Mouse (Mus musculus) kidney, postnatal 0 days (tissue): ENCODE data around the gene Bst2. TPM values are rescaled to one million over a fixed set of nuclear protein-coding genes. Genes with fewer than 3 reads are reported as not detected.

ENCODE experiments used
- ATAC-seq: fragments of 200-750 bp; cut with Nextera tagmentation; replicated peaks from 2 replicates; pipeline ENCODE4 v1.8.0; 2017; ENCODE audit warnings: low read depth, moderate number of reproducible peaks, moderate TSS enrichment, moderate library complexity; ENCODE audit not compliant: low FRiP score
- DNase-seq: peaks from one replicate; pipeline ENCODE4 v3.0.0-alpha.2; 2016; ENCODE audit warnings: low spot score
- H3K27ac ChIP-seq: fragments of 300-500 bp; sonication (generic); 2 replicates; pipeline ENCODE4 v1.5.1; 2014; ENCODE audit warnings: mild to moderate bottlenecking
- H3K27me3 ChIP-seq: fragments of 300-500 bp; sonication (generic); 2 replicates; pipeline ENCODE4 v1.6.1; 2014; ENCODE audit warnings: low read length, mixed read lengths; ENCODE audit not compliant: insufficient read depth
- H3K36me3 ChIP-seq: fragments of 300-500 bp; sonication (generic); 2 replicates; pipeline ENCODE4 v1.6.1; 2014; ENCODE audit warnings: low read length, mixed read lengths; ENCODE audit not compliant: insufficient read depth
- H3K4me1 ChIP-seq: fragments of 300-500 bp; sonication (generic); replicated peaks from 2 replicates; pipeline ENCODE4 v1.6.1; 2014; ENCODE audit warnings: antibody characterized with exemption, low read length, mixed read lengths; ENCODE audit not compliant: insufficient read depth
- H3K4me2 ChIP-seq: fragments of 300-500 bp; sonication (generic); 2 replicates; pipeline ENCODE4 v1.6.1; 2014; ENCODE audit warnings: mild to moderate bottlenecking, low read length, moderate library complexity, mixed read lengths
- H3K4me3 ChIP-seq: fragments of 300-500 bp; sonication (generic); replicated peaks from 2 replicates; pipeline ENCODE4 v1.5.1; 2014; ENCODE audit warnings: low read depth, low read length
- H3K9ac ChIP-seq: fragments of 300-500 bp; sonication (generic); 2 replicates; pipeline ENCODE4 v1.6.1; 2014; ENCODE audit warnings: low read depth, low read length
- H3K9me3 ChIP-seq: fragments of 300-500 bp; sonication (generic); replicated peaks from 2 replicates; pipeline ENCODE4 v1.6.1; 2016; ENCODE audit warnings: low read length, inconsistent platforms, mixed read lengths
- CTCF ChIP-seq: IDR thresholded peaks from 2 replicates; pipeline ENCODE4 v1.5.1; 2016; ENCODE audit warnings: antibody characterized with exemption, low read depth, mild to moderate bottlenecking, moderate library complexity
- WGBS: fragments of 180-500 bp; shearing (Covaris S2); extraction: QIAGEN DNeasy Blood & Tissue Kit; methylation state at CpG from one replicate; pipeline ENCODE4 v1.1.7; 2014; 5-methylcytosine and 5-hydroxymethylcytosine counted together
- polyA plus RNA-seq: library from polyadenylated mRNA; unstranded; fragments of >200 nt; fragmentation: Nextera tagmentation; extraction: Ambion mirVana; gene quantifications from 2 replicates; pipeline ENCODE4 v1.2.1, GENCODE M21; 2015

Bst2 gene
- polyA plus RNA-seq, 1 experiment from 2014 or later: 124 TPM

GRCm38 (mm10) chr8:71561401-71561800, 24.1 kb upstream of the Bst2 start:
- WGBS: 4% methylated on average over 15 of the region's 15 CpGs
- Histone ChIP-seq H3K27ac (no peak overlapping the region), H3K4me1 (peaks cover 4% of the 10 kb centered on the region; the same call in 1 of the 2 replicates), H3K4me3 (no peak overlapping the region), H3K4me2 (no peak overlapping the region), H3K36me3 (no peaks in the 10 kb centered on the region), H3K27me3 (peaks cover 12% of the 10 kb centered on the region; the same call in 1 of the 2 replicates), H3K9ac (no peak overlapping the region), H3K9me3 (no peaks in the 10 kb centered on the region)
- TF ChIP-seq CTCF: peak; percentile 98
- peak; percentile 14; the same call in 1 of the 2 replicates for ATAC-seq
- peak; percentile 89 for DNase-seq

- no peak overlapping the region for H3K4me3 ChIP-seq
- H3K9me3 ChIP-seq: no peaks in the 10 kb centered on the region
- ATAC-seq (no peak), DNase-seq (no peak)
- H3K36me3 ChIP-seq: no peaks in the 10 kb centered on the region
- TF ChIP-seq CTCF: no peak
- H3K9ac ChIP-seq: no peak overlapping the region
- peaks cover 12% of the 10 kb centered on the region; the same call in 1 of the 2 replicates for H3K27me3 ChIP-seq
- no peak overlapping the region for H3K4me2 ChIP-seq
- no peak overlapping the region for H3K27ac ChIP-seq
- WGBS: 87% methylated on average over 5 of the region's 5 CpGs
- peaks cover 4% of the 10 kb centered on the region; the same call in 1 of the 2 replicates for H3K4me1 ChIP-seq
Observed at GRCm38 (mm10) chr8:71560765-71561164, 23.5 kb upstream of the Bst2 start.

GRCm38 (mm10) chr8:71560071-71560470, 22.8 kb upstream of the Bst2 start:
- 73% methylated on average over 3 of the region's 3 CpGs for WGBS
- H3K27me3 ChIP-seq: peaks cover 12% of the 10 kb centered on the region; the same call in 1 of the 2 replicates
- no peak overlapping the region for H3K4me2 ChIP-seq
- no peak for ATAC-seq
- peaks cover 4% of the 10 kb centered on the region; the same call in 1 of the 2 replicates for H3K4me1 ChIP-seq
- H3K9ac ChIP-seq: no peak overlapping the region
- no peak for DNase-seq
- no peaks in the 10 kb centered on the region for H3K36me3 ChIP-seq
- H3K9me3 ChIP-seq: no peaks in the 10 kb centered on the region
- no peak for TF ChIP-seq CTCF
- H3K4me3 ChIP-seq: no peak overlapping the region
- H3K27ac ChIP-seq: no peak overlapping the region

GRCm38 (mm10) chr8:71558958-71559690, 21.9 kb upstream of the Bst2 start:
- H3K4me1 ChIP-seq: peaks cover 4% of the 10 kb centered on the region; the same call in 1 of the 2 replicates
- H3K9me3 ChIP-seq: no peaks in the 10 kb centered on the region
- H3K4me3 ChIP-seq: peak overlapping the region; percentile 52
- H3K27me3 ChIP-seq: peaks cover 12% of the 10 kb centered on the region; the same call in 1 of the 2 replicates
- peak; percentile 17; the same call in 1 of the 2 replicates for TF ChIP-seq CTCF
- DNase-seq (peak; percentile 94), ATAC-seq (peak; percentile 65)
- no peaks in the 10 kb centered on the region for H3K36me3 ChIP-seq
- no peak overlapping the region for H3K27ac ChIP-seq
- WGBS: 2% methylated on average over 24 of the region's 24 CpGs
- peak overlapping the region; percentile 61; the same call in 1 of the 2 replicates for H3K9ac ChIP-seq
- peak overlapping the region; percentile 84 for H3K4me2 ChIP-seq

- peaks cover 4% of the 10 kb centered on the region; the same call in 1 of the 2 replicates for H3K4me1 ChIP-seq
- H3K9ac ChIP-seq: peak within 1 kb of the TSS; percentile 61
- H3K9me3 ChIP-seq: no peaks in the 10 kb centered on the region
- no peak within 1 kb of the TSS for H3K27ac ChIP-seq
- WGBS: 4% methylated on average over 70 of the region's 70 CpGs
- H3K4me3 ChIP-seq: peak within 1 kb of the TSS; percentile 52
- no peak for DNase-seq
- ATAC-seq: peak; percentile 34; the same call in 1 of the 2 replicates
- no peaks in the 10 kb centered on the region for H3K36me3 ChIP-seq
- no peak for TF ChIP-seq CTCF
- H3K4me2 ChIP-seq: peak within 1 kb of the TSS; percentile 84
- peaks cover 12% of the 10 kb centered on the region; the same call in 1 of the 2 replicates for H3K27me3 ChIP-seq
Observed at GRCm38 (mm10) chr8:71558071-71558957, 21.1 kb upstream of the Bst2 start, which contains the start of gene Tmem221. Gene Tmem221 (minus strand): TSS chr8:71558871.

- Histone ChIP-seq H3K9ac (no peak overlapping the region), H3K4me3 (no peak overlapping the region), H3K9me3 (no peaks in the 10 kb centered on the region), H3K27me3 (peaks cover 7% of the 10 kb centered on the region; the same call in 1 of the 2 replicates), H3K36me3 (no peaks in the 10 kb centered on the region), H3K27ac (no peak overlapping the region), H3K4me1 (0 out of 2 replicates have a peak, but pooled peaks cover 4% of the 10 kb centered on the region), H3K4me2 (no peak overlapping the region)
- TF ChIP-seq CTCF: no peak
- WGBS: 75% methylated on average over 2 of the region's 2 CpGs
- ATAC-seq (no peak), DNase-seq (no peak)
Observed at GRCm38 (mm10) chr8:71554644-71555043, 17.4 kb upstream of the Bst2 start.
